Mouse (Mus musculus) heart, postnatal 10 days (tissue): ENCODE measurements around the gene Gm17660. TPM values are rescaled to one million over a fixed set of nuclear protein-coding genes. Genes with fewer than 3 reads are reported as not detected.

Experiments
- microRNA-seq, 2 experiments: library from miRNA; unstranded; fragments of <30 nt; microRNA quantifications; one replicate each; pipeline ENCODE4 v1.2.0; 2022
- total RNA-seq, 2 experiments: library from RNA; stranded (reverse); gene quantifications; 2 replicates each; pipeline ENCODE4 v1.2.3; 2021

Gene Gm17660
- total RNA-seq, 2 experiments from 2014 or later, result not detected

Small RNAs within 50 kb of the gene (microRNA-seq; reads per million reads assigned to microRNA genes)
- gene Mir5619, result 0.35 to 2.4 reads per million in 2 experiments

Other genes starting within 250 kb of the Gm17660 start
- 10 to 100 TPM; 11.9 to 15.2 TPM for gene Klhl8, start 166.3 kb downstream of the Gm17660 start, total RNA-seq
- not detected for gene Hsd17b13, start 100.2 kb downstream of the Gm17660 start, total RNA-seq
- gene Hsd17b11, start 55.7 kb downstream of the Gm17660 start, total RNA-seq, result 10 to 100 TPM; 29.4 to 31.6 TPM
- gene Nudt9, start 31.3 kb downstream of the Gm17660 start, total RNA-seq, result 10 to 100 TPM; 45.8 to 46.6 TPM
- gene Sparcl1, start 36.1 kb upstream of the Gm17660 start, total RNA-seq, result 100 to 1,000 TPM; 372 to 394 TPM
- gene Dspp, start 93.1 kb upstream of the Gm17660 start, total RNA-seq, result not detected
- gene Dmp1, start 125.0 kb upstream of the Gm17660 start, total RNA-seq, result not detected
- gene Ibsp, start 221.6 kb upstream of the Gm17660 start, total RNA-seq, result not detected
- not detected for gene Mepe, start 247.7 kb upstream of the Gm17660 start, total RNA-seq